Mouse (Mus musculus): Measurements from ENCODE around the gene Nans.

Nans gene

DNA sequence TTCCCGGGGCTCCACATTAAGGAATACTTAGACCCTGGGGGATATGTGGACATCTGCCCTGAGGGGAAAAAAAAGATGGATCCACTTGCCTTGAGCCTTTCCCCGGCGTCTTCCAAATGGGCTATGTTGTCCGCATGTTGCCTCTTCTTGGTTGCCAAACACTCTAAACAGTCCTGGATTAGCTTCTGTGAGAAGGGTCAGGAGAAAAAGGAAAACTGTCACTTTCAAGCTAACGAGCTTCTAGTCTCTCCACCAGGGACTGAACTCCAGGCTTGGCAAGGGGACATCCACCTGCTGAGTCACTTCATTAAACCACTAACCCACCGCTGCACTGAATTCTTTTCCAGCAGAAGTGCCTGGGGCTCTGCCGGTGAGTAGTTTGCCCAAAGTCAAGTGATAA lies 43.9 kb downstream of the Nans start:
- no peak for DNase-seq (ENCODE audit: low spot score)

DNA sequence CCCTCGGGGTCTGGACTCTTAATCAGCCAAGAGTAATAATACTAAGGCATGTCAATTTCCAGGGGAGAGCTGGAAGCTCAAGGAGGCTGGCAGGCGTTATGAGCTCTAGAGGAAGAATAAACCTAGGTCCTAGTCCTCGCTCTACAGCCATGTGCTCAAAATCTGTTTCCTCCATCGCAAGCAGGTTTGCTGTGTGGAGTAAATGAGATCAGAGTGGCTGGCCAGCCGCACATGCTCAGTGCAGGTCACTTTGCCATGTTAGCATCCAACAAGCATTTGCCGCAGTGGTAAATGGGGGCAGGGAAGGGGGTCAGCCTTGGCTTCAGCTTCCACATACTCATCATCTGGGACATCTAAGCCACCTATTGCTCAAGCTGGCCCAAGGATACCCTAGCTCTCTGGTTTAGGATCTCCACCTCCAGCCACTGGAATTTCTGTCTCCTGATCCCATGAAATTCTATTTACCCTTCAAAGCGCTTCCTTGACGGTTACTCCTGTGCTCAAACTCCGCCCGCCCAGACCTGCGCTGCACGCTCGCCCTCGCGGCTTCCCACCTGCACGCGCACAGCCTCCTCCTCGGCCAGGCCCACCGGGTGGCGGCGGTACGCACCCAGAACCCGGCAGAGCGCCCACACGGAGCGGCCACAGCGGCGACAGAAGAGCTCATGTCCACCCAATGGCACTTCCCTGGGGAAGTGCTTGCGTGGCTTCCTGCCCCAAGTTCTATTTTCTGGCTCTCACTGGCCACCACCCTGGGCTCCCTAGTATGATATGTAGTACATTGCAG lies 45.1 kb downstream of the Nans start:
- DNase-seq (ENCODE audit: low spot score): no peak

DNA sequence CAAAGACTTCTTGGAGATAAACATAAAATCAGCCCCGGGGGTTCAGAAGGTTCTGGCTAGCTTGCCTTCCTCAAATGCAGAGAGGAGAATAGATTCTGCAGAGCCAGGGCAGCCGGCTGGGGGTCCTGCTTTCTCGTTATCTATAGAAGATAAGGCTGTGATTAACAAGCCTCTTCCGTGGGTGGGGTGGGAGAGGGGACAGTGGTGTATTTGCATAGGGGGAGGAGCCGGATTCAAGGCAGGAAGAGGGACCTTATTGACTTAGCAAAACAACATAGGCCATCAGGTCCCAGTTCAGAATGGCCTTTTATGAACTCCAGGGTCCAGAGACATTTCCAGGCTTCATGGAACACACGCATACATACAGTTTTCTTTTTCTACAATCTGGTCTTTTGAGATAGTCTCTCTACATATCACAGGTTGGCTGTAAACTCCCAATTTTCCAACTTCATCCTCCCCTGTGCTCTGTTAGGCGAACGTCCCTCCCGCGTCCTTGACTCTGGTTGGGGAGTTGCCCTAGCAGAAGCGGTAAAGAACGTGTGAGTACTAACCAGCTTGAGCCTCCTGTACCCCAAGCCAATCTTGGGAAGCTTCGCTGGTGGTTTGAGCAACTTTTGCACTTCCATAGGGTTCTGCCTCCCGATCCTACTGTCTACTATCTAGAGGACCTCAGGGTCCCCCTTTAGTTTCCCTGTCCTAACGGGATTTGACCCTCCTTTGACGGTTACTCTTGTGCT lies 46.2 kb downstream of the Nans start:
- DNase-seq (ENCODE audit: low spot score): no peak

DNA sequence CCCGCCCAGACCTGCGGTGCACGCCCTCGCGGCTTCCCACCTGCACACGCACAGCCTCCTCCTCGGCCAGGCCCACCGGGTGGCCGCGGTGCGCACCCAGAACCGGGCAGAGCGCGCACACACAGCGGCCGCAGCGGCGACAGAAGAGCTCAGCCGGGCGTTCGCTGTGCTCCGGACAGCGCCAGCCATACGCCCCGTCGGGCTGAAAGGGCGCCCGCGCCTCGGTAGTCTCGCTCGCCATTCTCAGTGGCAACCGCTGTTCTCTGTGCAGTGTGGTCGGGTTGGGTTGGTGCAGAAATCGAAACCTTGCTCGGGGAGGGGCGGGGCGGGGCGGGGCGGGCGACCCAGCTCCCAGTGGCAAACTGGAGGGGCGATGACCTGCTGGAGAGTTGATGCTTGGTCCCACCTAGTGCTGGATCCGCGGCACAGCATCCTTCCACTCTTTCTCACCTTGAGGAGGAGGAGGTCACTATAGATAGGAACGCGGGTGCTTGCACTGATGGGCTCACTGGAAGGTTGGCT lies 46.9 kb downstream of the Nans start, which contains the start of gene Trim14:
Gene Trim14 (minus strand): TSS at position 302 of the 522 bp plus-strand sequence.
- DNase-seq (ENCODE audit: low spot score): no peak

DNA sequence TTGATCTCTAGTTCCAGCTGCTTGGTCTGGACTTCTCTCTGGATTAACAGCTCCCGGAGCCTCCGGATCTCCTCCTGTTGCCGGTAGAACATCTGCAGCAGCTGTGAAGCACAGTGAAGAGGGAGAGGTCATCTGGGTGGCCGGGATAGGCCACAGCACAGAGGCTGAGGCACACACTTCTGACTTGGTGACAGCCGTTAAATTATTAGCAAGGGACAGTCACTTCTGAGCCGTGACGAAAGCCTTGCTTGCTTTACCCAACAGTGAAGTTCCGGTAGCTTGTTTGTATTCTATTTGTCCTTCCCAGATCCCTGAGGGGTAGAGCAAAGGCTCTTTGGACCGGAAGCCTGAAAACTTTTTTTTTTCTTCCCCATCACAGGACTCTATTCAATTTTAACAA lies 50.1 kb downstream of the Nans start:
- no peak for DNase-seq (ENCODE audit: low spot score)

DNA sequence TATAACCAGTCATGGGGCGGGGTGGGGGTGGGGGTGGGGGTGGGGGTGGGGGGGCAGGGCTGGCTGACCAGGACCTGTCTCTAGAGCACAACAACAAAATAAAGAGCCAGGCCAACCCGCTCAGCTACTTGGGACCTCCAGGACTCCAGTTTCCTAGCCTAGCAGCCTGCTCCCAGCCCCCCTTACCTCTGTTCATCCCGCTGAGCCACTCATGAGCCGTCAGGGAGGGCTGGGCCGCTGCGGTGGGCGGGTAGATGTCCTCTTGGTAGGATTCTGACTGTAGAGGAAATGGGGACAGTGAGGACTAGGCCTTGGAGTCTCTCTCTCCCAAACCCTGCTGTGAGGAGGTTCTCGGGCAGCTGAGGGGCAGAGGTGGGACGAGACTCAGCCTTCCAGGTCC lies 52.7 kb downstream of the Nans start:
- DNase-seq (ENCODE audit: low spot score): no peak

DNA sequence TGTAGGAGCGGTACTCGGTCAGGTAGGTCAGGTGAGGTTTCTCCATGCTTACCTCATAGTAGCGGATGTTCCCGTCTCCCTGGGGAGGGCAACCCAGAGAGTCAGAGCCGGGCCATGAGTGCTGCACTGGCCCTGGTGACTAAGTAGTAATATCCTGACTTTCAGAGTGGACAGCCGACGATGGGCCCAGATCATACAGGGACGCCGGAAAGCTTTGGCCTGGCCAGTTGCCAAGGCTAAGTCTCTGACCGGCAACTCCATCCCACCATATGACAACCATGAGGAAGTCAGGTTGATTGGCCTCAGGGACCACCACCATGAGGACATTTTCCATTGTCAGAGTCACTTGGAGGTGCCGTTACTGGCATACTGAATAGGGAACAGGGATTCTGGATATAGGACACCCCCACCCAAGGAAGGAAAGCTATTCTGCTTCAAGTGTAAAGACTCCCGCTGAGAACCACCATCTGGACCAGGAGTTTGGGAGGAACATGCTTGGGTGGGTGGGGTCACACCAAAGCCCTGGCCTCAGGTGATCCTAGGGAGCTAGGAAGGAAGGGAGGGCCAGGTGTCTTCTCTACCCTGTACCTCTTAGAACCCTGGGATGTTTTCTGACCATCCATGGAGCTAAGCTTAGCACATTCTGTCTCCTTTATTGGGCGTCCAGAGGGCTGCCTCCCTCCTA lies 54.5 kb downstream of the Nans start:
- no peak for DNase-seq (ENCODE audit: low spot score)

DNA sequence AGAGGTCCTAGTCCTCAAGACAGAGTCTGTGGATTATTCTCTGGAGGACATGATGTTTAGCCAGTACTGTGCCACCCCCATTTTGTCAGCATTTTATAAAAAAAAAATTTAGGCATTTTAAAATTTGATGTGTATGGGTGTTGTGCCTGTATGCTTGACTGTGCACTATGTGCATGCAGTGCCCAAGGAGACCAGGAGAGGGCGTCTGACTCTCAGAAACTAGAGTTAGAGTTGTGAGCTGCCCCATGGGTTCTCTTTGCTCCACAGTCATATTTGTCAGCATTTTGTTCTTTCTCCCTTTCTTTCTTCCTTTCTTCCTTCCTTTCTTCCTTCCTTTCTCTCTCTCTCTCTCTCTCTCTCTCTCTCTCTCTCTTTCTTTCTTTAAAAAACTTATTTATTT lies 55.3 kb downstream of the Nans start:
- no peak for DNase-seq (ENCODE audit: low spot score)

DNA sequence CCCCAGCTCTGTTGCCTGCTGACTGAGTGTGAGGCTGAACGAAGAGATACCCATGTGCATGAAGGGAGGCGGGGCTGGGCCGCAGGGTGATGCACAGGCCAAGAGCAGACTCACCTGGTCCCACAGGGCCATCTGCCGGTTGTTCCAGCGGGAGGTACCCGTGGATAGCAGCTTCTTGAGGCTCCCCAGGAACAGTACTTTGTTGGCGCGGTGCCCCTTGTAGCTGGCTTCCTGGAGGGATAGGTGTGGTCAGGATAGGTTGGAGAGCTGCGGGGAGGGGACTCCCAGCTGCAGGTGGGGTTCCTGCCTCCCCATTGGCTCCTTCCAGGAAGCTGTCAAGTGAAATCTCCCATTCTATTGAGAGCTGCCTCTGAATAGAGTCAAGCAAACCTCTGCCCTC lies 56.5 kb downstream of the Nans start:
- no peak for DNase-seq (ENCODE audit: low spot score)

DNA sequence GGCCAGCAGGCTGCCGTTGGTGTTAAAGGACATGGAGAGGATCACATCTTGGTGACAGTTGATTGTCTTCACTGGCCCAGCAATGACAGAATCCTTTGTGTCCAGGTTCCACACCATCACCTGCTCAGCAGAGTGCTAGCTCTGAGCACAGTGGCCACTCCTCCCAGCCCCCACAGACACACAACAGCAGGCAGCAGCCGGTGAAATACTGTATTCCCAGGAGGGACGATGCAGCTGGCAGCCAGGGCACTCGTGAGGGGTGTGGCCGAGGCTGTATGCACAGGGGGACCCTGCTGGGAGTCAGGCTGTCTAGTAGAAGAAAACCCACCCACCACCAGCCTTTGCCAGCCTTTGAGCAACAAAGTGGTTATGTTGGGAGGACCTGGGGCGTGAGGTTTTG lies 57.7 kb downstream of the Nans start:
- DNase-seq (ENCODE audit: low spot score): no peak

DNA sequence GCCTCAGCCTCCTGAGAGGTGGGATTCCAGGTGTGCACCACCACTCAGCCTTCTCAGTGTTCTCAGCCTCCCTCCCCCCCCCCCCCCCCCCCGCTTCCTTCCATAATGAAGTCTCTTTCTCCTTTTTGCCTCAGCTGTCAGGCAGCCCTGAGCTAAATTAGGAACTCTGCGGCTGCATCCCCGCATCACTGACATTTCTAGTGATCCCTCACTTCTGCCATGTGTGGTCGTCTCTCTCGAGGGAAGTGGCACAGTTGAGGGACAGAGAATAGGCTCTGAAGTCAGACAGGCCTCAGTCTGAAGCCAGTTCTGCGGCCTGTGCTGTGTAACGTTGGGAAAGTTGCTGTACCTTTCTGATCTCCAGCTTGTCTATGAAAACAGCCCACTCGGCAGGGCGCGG lies 60.9 kb downstream of the Nans start:
- no peak for DNase-seq (ENCODE audit: low spot score)

DNA sequence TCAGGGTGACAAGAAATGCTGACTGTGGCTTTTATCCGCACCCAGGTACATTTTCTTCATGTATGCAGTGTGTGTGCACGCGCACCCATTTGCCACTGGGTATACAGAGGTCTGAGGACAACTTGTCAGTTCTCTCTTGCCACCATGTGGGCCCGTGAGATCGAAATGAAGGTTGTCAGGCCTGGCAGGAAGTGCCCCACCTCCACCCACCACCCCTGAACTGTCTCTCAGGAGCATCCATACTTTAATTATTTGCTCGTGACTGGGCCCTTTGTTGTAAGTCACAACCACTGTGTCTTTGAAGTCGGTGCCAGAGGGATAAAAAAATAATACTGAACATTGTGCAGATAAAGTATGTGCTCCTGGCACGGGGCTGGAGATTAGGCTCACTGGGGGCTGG lies 61.4 kb downstream of the Nans start:
- no peak for DNase-seq (ENCODE audit: low spot score)
